Mouse (Mus musculus) heart, postnatal 0 days (tissue): ENCODE measurements around the gene Kazn. TPM values are rescaled to one million over a fixed set of nuclear protein-coding genes. Genes with fewer than 3 reads are reported as not detected.

Source experiments
- ATAC-seq: fragments of 200-750 bp; cut with Nextera tagmentation; 2 replicates; pipeline ENCODE4 v1.8.0; 2017; ENCODE audit warnings: low read depth, moderate number of reproducible peaks, moderate library complexity; ENCODE audit not compliant: insufficient read depth
- DNase-seq: peaks from one replicate; pipeline ENCODE4 v3.0.0-alpha.2; 2016; ENCODE audit warnings: low spot score
- H3K27ac ChIP-seq: fragments of 300-500 bp; sonication (generic); 2 replicates; pipeline ENCODE4 v1.5.1; 2014; ENCODE audit warnings: low read depth, mild to moderate bottlenecking
- H3K27me3 ChIP-seq: fragments of 300-500 bp; sonication (generic); 2 replicates; pipeline ENCODE4 v1.6.1; 2014; ENCODE audit warnings: low read length, mixed read lengths; ENCODE audit not compliant: control insufficient read depth, insufficient read depth
- H3K36me3 ChIP-seq: fragments of 300-500 bp; sonication (generic); replicated peaks from 2 replicates; pipeline ENCODE4 v1.6.1; 2014; ENCODE audit warnings: low read length, mixed read lengths; ENCODE audit not compliant: control insufficient read depth, insufficient read depth
- H3K4me1 ChIP-seq: fragments of 300-500 bp; sonication (generic); 2 replicates; pipeline ENCODE4 v1.6.1; 2014; ENCODE audit warnings: antibody characterized with exemption; ENCODE audit not compliant: control insufficient read depth, insufficient read depth
- H3K4me2 ChIP-seq: fragments of 300-500 bp; sonication (generic); 2 replicates; pipeline ENCODE4 v1.6.1; 2014; ENCODE audit warnings: low read depth, mild to moderate bottlenecking, low read length, moderate library complexity
- H3K4me3 ChIP-seq: fragments of 300-500 bp; sonication (generic); 2 replicates; pipeline ENCODE4 v1.5.1; 2014; ENCODE audit warnings: low read depth, low read length
- H3K9ac ChIP-seq: fragments of 300-500 bp; sonication (generic); replicated peaks from 2 replicates; pipeline ENCODE4 v1.6.1; 2014; ENCODE audit warnings: low read depth, low read length, mixed read lengths
- H3K9me3 ChIP-seq: fragments of 300-500 bp; sonication (generic); replicated peaks from 2 replicates; pipeline ENCODE4 v1.6.1; 2016; ENCODE audit warnings: low read length; ENCODE audit not compliant: control insufficient read depth
- CTCF ChIP-seq: IDR thresholded peaks from 2 replicates; pipeline ENCODE4 v1.5.1; 2016; ENCODE audit warnings: antibody characterized with exemption, control low read depth, low read depth
- EP300 ChIP-seq: IDR thresholded peaks from 2 replicates; pipeline ENCODE4 v1.6.1; 2016; ENCODE audit warnings: antibody characterized with exemption, low read depth
- WGBS: fragments of 180-500 bp; shearing (Covaris S2); extraction: QIAGEN DNeasy Blood & Tissue Kit; methylation state at CpG from one replicate; pipeline ENCODE4 v1.1.7; 2014; 5-methylcytosine and 5-hydroxymethylcytosine counted together
- polyA plus RNA-seq: library from polyadenylated mRNA; unstranded; fragments of >200 nt; fragmentation: Nextera tagmentation; extraction: Ambion mirVana; gene quantifications from 2 replicates; pipeline ENCODE4 v1.2.1, GENCODE M21; 2015
- total RNA-seq: library from RNA; depleted of rRNA; stranded (reverse); fragments of >200 nt; gene quantifications from 2 replicates; pipeline ENCODE4 v1.2.3, GENCODE M21; 2014; ENCODE audit warnings: low replicate concordance; rRNA removed

The Kazn gene
- total and polyA plus RNA-seq, 2 experiments from 2014 or later = 2.5 to 19.9 TPM

DNA sequence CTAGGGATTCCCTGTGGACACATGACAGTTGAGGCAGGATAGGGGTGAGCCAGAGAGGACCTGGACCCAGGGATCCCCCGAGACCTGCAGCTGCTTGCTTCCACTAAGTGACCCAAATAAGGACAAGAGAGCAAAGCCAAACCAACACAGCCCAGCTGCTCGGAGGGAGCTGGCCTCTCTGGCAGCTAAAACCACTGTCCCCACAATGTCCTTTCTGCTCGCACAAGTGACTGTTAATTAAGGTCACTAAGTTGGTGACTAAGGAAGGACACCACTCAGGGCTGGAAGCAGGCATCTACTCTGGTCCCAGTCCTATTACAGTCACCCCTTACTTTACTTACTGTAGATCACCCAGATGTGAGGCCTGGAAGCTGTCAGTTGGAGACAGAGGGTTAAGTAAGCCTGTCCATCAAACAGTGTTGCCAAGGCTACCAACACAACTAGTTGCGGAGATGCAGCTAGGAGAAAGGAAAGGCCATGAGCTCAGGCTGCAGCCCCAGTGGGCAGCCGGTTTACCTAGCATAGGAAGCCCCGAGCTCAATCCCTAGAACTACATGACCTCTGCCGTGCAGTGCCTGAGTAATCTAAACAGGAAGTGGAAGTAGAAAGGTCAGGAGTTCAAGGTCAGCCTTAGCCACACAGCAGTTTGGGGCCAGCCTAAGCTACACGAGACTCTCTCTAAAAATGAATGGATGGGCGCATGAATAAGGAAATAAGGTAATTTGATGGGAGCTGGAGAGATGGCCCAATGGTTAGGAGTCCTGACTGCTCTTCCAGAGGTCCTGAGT lies 185.3 kb downstream of the Kazn start:
- peak; percentile 15 for ATAC-seq
- Histone ChIP-seq H3K9ac (peak overlapping the region; percentile 28; the same call in 1 of the 2 replicates), H3K4me2 (no peak overlapping the region), H3K9me3 (no peaks in the 10 kb centered on the region), H3K4me1 (peaks cover 30% of the 10 kb centered on the region), H3K27me3 (no peaks in the 10 kb centered on the region), H3K36me3 (no peaks in the 10 kb centered on the region), H3K27ac (peak overlapping the region; percentile 81), H3K4me3 (no peak overlapping the region)
- TF ChIP-seq EP300 = no peak
- 31% methylated on average over 9 of the region's 9 CpGs for WGBS
- DNase-seq = peak; percentile 58

DNA sequence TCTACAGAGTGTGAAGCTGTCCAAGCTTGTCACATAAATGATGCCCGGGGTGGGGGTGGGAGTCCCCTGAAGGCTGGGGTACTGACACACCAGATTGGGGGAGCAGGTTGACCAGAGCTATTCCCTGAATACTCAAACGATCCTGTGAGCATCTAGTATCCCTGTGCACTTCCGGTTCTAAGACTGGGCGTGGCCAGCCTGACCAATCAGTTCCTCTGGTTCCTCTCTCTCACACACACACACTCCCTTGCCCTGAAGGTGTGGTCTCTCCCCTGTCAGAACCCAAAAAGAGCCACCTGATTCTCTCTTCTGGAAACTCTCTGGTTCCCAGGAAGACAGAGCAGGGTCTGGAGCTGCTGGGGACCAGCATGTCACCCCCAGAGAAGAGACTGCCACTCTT lies 185.9 kb downstream of the Kazn start:
- no peak overlapping the region for H3K4me3 ChIP-seq
- no peaks in the 10 kb centered on the region for H3K27me3 ChIP-seq
- H3K27ac ChIP-seq = peak overlapping the region; percentile 81
- H3K9me3 ChIP-seq = no peaks in the 10 kb centered on the region
- 43% methylated on average over 4 of the region's 4 CpGs for WGBS
- no peak for TF ChIP-seq EP300
- ATAC-seq (no peak), DNase-seq (no peak)
- no peak overlapping the region for H3K9ac ChIP-seq
- H3K4me2 ChIP-seq = no peak overlapping the region
- H3K4me1 ChIP-seq = peaks cover 33% of the 10 kb centered on the region
- no peaks in the 10 kb centered on the region for H3K36me3 ChIP-seq

GRCm38 (mm10) chr4:142052391-142053132 lies 186.6 kb downstream of the Kazn start:
- Histone ChIP-seq H3K36me3 (no peaks in the 10 kb centered on the region), H3K4me2 (no peak overlapping the region), H3K27ac (peak overlapping the region; percentile 81; the same call in 1 of the 2 replicates), H3K4me1 (peaks cover 34% of the 10 kb centered on the region), H3K27me3 (no peaks in the 10 kb centered on the region), H3K9ac (no peak overlapping the region), H3K9me3 (no peaks in the 10 kb centered on the region), H3K4me3 (no peak overlapping the region)
- ATAC-seq = no peak
- TF ChIP-seq EP300 (no peak), CTCF (no peak)
- 43% methylated on average over 21 of the region's 22 CpGs for WGBS
- no peak for DNase-seq

Other genes starting within 250 kb of the Kazn start
- 3.3 TPM in 1 of 2 replicates, not detected in the other for gene Fhad1, start 224.3 kb downstream of the Kazn start, total RNA-seq
- gene Fhad1, start 224.3 kb downstream of the Kazn start, polyA plus RNA-seq = 1.5 and 2.7 TPM in 2 replicates
- gene Tmem51, start 155.1 kb downstream of the Kazn start, total RNA-seq = 27.7 and 34.4 TPM in 2 replicates
- 39.5 and 46.8 TPM in 2 replicates for gene Tmem51, start 155.1 kb downstream of the Kazn start, polyA plus RNA-seq